Mouse (Mus musculus): ENCODE results near the gene Zc3h14.

- TF ChIP-seq POLR2A (IDR thresholded peaks at IDR 0.05; ENCODE audit: extremely low read depth, insufficient read depth, low read length) = no peak
- TF ChIP-seq CTCF (IDR thresholded peaks at IDR 0.05; ENCODE audit: extremely low read depth, insufficient read depth, low read length) = no peak
Observed at GRCm38 (mm10) chr12:98724976-98725375, 21.8 kb upstream of the Zc3h14 start.

Data from cortical plate, adult 2 months (tissue).